Mouse (Mus musculus): ENCODE measurements around the gene Hspb9.

The Hspb9 gene

GRCm38 (mm10) chr11:100730477-100731205 is 17.0 kb downstream of the Hspb9 start:
- no peak for DNase-seq (ENCODE audit: low read depth, low spot score)

- DNase-seq (ENCODE audit: low read depth, low spot score): no peak
Measured at GRCm38 (mm10) chr11:100735134-100735865, 21.6 kb downstream of the Hspb9 start.

GRCm38 (mm10) chr11:100735954-100736745 is 22.5 kb downstream of the Hspb9 start:
- no peak for DNase-seq (ENCODE audit: low read depth, low spot score)

- no peak for DNase-seq (ENCODE audit: low read depth, low spot score)
Measured at GRCm38 (mm10) chr11:100736746-100737080, 23.1 kb downstream of the Hspb9 start.

GRCm38 (mm10) chr11:100737105-100737733 is 23.6 kb downstream of the Hspb9 start:
- DNase-seq (ENCODE audit: low read depth, low spot score): no peak

GRCm38 (mm10) chr11:100738066-100738604 is 24.5 kb downstream of the Hspb9 start, which contains the start of gene Rab5c:
Rab5c (minus strand) TSS chr11:100738215.
- peak; percentile 100 for DNase-seq (ENCODE audit: low read depth, low spot score)

- DNase-seq (ENCODE audit: low read depth, low spot score): no peak
Measured at GRCm38 (mm10) chr11:100738749-100739148, 25.1 kb downstream of the Hspb9 start.

GRCm38 (mm10) chr11:100741348-100741747 is 27.7 kb downstream of the Hspb9 start:
- DNase-seq (ENCODE audit: low read depth, low spot score): no peak

GRCm38 (mm10) chr11:100745085-100745484 is 31.4 kb downstream of the Hspb9 start:
- peak; percentile 87 for DNase-seq (ENCODE audit: low read depth, low spot score)

GRCm38 (mm10) chr11:100746546-100746945 is 32.9 kb downstream of the Hspb9 start:
- peak; percentile 84 for DNase-seq (ENCODE audit: low read depth, low spot score)

- DNase-seq (ENCODE audit: low read depth, low spot score): no peak
Measured at GRCm38 (mm10) chr11:100747114-100747513, 33.5 kb downstream of the Hspb9 start.

GRCm38 (mm10) chr11:100748620-100749019 is 35.0 kb downstream of the Hspb9 start:
- no peak for DNase-seq (ENCODE audit: low read depth, low spot score)

- peak; percentile 66 for DNase-seq (ENCODE audit: low read depth, low spot score)
Measured at GRCm38 (mm10) chr11:100749469-100749868, 35.8 kb downstream of the Hspb9 start.

GRCm38 (mm10) chr11:100750127-100750526 is 36.5 kb downstream of the Hspb9 start:
- DNase-seq (ENCODE audit: low read depth, low spot score): no peak

- no peak for DNase-seq (ENCODE audit: low read depth, low spot score)
Measured at GRCm38 (mm10) chr11:100752294-100752693, 38.6 kb downstream of the Hspb9 start.

- no peak for DNase-seq (ENCODE audit: low read depth, low spot score)
Measured at GRCm38 (mm10) chr11:100754021-100754692, 40.5 kb downstream of the Hspb9 start.

GRCm38 (mm10) chr11:100754693-100755057 is 41.0 kb downstream of the Hspb9 start:
- DNase-seq (ENCODE audit: low read depth, low spot score): no peak

GRCm38 (mm10) chr11:100756476-100756875 is 42.8 kb downstream of the Hspb9 start:
- DNase-seq (ENCODE audit: low read depth, low spot score): peak; percentile 76

GRCm38 (mm10) chr11:100757566-100757965 is 43.9 kb downstream of the Hspb9 start:
- DNase-seq (ENCODE audit: low read depth, low spot score): no peak

GRCm38 (mm10) chr11:100758707-100759610 is 45.3 kb downstream of the Hspb9 start:
- peak; percentile 92 for DNase-seq (ENCODE audit: low read depth, low spot score)
